Mouse (Mus musculus) right cerebral cortex, adult 18-20 months (tissue): ENCODE measurements around the gene Etl4.

Source experiments
- DNase-seq: peaks from one replicate; pipeline ENCODE4 v3.0.0; 2022; ENCODE audit warnings: mixed read lengths

Etl4 gene

GRCm38 (mm10) chr2:20445156-20446155 is 535.9 kb downstream of the Etl4 start:
- no peak for DNase-seq

GRCm38 (mm10) chr2:20446180-20446579 is 536.6 kb downstream of the Etl4 start:
- DNase-seq, result no peak

- no peak for DNase-seq
Observed at GRCm38 (mm10) chr2:20450945-20451344, 541.4 kb downstream of the Etl4 start.

- DNase-seq, result no peak
Observed at GRCm38 (mm10) chr2:20453506-20454206, 544.1 kb downstream of the Etl4 start.

- no peak for DNase-seq
Observed at GRCm38 (mm10) chr2:20479199-20479598, 569.6 kb downstream of the Etl4 start.

GRCm38 (mm10) chr2:20486137-20486788 is 576.7 kb downstream of the Etl4 start:
- DNase-seq, result no peak

- DNase-seq, result no peak
Observed at GRCm38 (mm10) chr2:20489090-20489489, 579.5 kb downstream of the Etl4 start.

GRCm38 (mm10) chr2:20492125-20492524 is 582.5 kb downstream of the Etl4 start:
- no peak for DNase-seq

GRCm38 (mm10) chr2:20493806-20494205 is 584.2 kb downstream of the Etl4 start:
- DNase-seq, result no peak

- peak; percentile 66 for DNase-seq
Observed at GRCm38 (mm10) chr2:20494666-20495065, 585.1 kb downstream of the Etl4 start.

GRCm38 (mm10) chr2:20496219-20496800 is 586.7 kb downstream of the Etl4 start:
- no peak for DNase-seq

GRCm38 (mm10) chr2:20507832-20508723 is 598.5 kb downstream of the Etl4 start:
- no peak for DNase-seq

GRCm38 (mm10) chr2:20508724-20509052 is 599.1 kb downstream of the Etl4 start:
- DNase-seq, result no peak

GRCm38 (mm10) chr2:20510061-20510460 is 600.5 kb downstream of the Etl4 start:
- DNase-seq, result no peak

- DNase-seq, result no peak
Observed at GRCm38 (mm10) chr2:20516270-20516865, 606.8 kb downstream of the Etl4 start.

GRCm38 (mm10) chr2:20517853-20518252 is 608.3 kb downstream of the Etl4 start:
- DNase-seq, result no peak

GRCm38 (mm10) chr2:20518506-20518905 is 608.9 kb downstream of the Etl4 start:
- DNase-seq, result no peak

- DNase-seq, result no peak
Observed at GRCm38 (mm10) chr2:20519447-20520098, 610.0 kb downstream of the Etl4 start.

- DNase-seq, result no peak
Observed at GRCm38 (mm10) chr2:20520099-20520475, 610.5 kb downstream of the Etl4 start.

GRCm38 (mm10) chr2:20520636-20521595 is 611.3 kb downstream of the Etl4 start:
- peak; percentile 28 for DNase-seq
